Mouse (Mus musculus): ENCODE measurements around the gene Hmgn1. TPM values are rescaled to one million over a fixed set of nuclear protein-coding genes. Genes with fewer than 3 reads are reported as not detected.

Gene Hmgn1
- polyA plus RNA-seq (2012; rRNA removed): 485 and 683 TPM in 2 replicates

GRCm38 (mm10) chr16:96127657-96128344 is at the start of gene Hmgn1:
Hmgn1 (minus strand) TSS chr16:96127729.

GRCm38 (mm10) chr16:96145110-96145800 is 17.7 kb upstream of the Hmgn1 start, which contains the start of gene Wrb:
Wrb (plus strand) TSS chr16:96145407.

GRCm38 (mm10) chr16:96082301-96083178 is 45.0 kb downstream of the Hmgn1 start, which contains the start of gene Brwd1:
Brwd1 (minus strand) TSS chr16:96082526.

Other genes with a start within 250 kb of the Hmgn1 start
- 72.9 and 119 TPM in 2 replicates for gene Psmg1, start 136.8 kb downstream of the Hmgn1 start, polyA plus RNA-seq (2012; rRNA removed)
- 122 and 162 TPM in 2 replicates for gene Brwd1, start 45.2 kb downstream of the Hmgn1 start, polyA plus RNA-seq (2012; rRNA removed)
- 53.4 and 84.9 TPM in 2 replicates for gene Wrb, start 17.7 kb upstream of the Hmgn1 start, polyA plus RNA-seq (2012; rRNA removed)
- gene Lca5l, start 64.5 kb upstream of the Hmgn1 start, polyA plus RNA-seq (2012; rRNA removed): 1.0 and 1.7 TPM in 2 replicates
- 20.8 and 93.5 TPM in 2 replicates for gene Sh3bgr, start 72.7 kb upstream of the Hmgn1 start, polyA plus RNA-seq (2012; rRNA removed)
- 0.24 and 0.50 TPM in 2 replicates for gene B3galt5, start 108.1 kb upstream of the Hmgn1 start, polyA plus RNA-seq (2012; rRNA removed)